Mouse (Mus musculus): ENCODE measurements around the gene Slc8b1. TPM values are rescaled to one million over a fixed set of nuclear protein-coding genes. Genes with fewer than 3 reads are reported as not detected.

Slc8b1 gene
- total RNA-seq, 2 experiments from 2014 or later, result 7.6 to 8.7 TPM

- DNase-seq, result no peak
These were observed 57.4 kb downstream of the Slc8b1 start for GRCm38 (mm10) chr5:120568336-120568768.

GRCm38 (mm10) chr5:120568964-120569363 is 58.0 kb downstream of the Slc8b1 start:
- no peak for DNase-seq

GRCm38 (mm10) chr5:120569791-120570190 is 58.8 kb downstream of the Slc8b1 start:
- no peak for DNase-seq

- no peak for DNase-seq
These were observed 59.4 kb downstream of the Slc8b1 start for GRCm38 (mm10) chr5:120570289-120570897.

- DNase-seq, result no peak
These were observed 60.2 kb downstream of the Slc8b1 start for GRCm38 (mm10) chr5:120571056-120571740.

- DNase-seq, result no peak
These were observed 63.6 kb downstream of the Slc8b1 start for GRCm38 (mm10) chr5:120574469-120575063.

GRCm38 (mm10) chr5:120576781-120577301 is 65.9 kb downstream of the Slc8b1 start:
- DNase-seq, result no peak

- DNase-seq, result no peak
These were observed 67.0 kb downstream of the Slc8b1 start for GRCm38 (mm10) chr5:120577935-120578441.

GRCm38 (mm10) chr5:120578504-120579081 is 67.6 kb downstream of the Slc8b1 start:
- no peak for DNase-seq

- DNase-seq, result no peak
These were observed 68.4 kb downstream of the Slc8b1 start for GRCm38 (mm10) chr5:120579211-120579897.

- DNase-seq, result no peak
These were observed 69.1 kb downstream of the Slc8b1 start for GRCm38 (mm10) chr5:120579898-120580626.

- no peak for DNase-seq
These were observed 71.0 kb downstream of the Slc8b1 start for GRCm38 (mm10) chr5:120582002-120582401.

- DNase-seq, result no peak
These were observed 72.5 kb downstream of the Slc8b1 start for GRCm38 (mm10) chr5:120583511-120583910.

Other genes with a start within 250 kb of the Slc8b1 start
- under 1 TPM in 1 of 2 experiments, not detected in 1; 0.13 TPM for gene Lhx5, start 79.5 kb upstream of the Slc8b1 start, total RNA-seq (2021)
- gene Sdsl, start 38.4 kb upstream of the Slc8b1 start, total RNA-seq (2021), result 1 to 10 TPM; 6.9 to 8.3 TPM
- not detected for gene Sds, start 34.6 kb upstream of the Slc8b1 start, total RNA-seq (2021)
- 10 to 100 TPM; 56.8 to 58.7 TPM for gene Plbd2, start 7.5 kb upstream of the Slc8b1 start, total RNA-seq (2021)
- gene Tpcn1, start 77.5 kb downstream of the Slc8b1 start, total RNA-seq (2021), result 10 to 100 TPM; 35.0 to 36.4 TPM
- gene Iqcd, start 77.8 kb downstream of the Slc8b1 start, total RNA-seq (2021), result 1 to 10 TPM in 1 of 2 experiments, under 1 TPM in 1; 0.35 to 1.2 TPM
- 10 to 100 TPM; 29.1 to 29.6 TPM for gene Rita1, start 101.4 kb downstream of the Slc8b1 start, total RNA-seq (2021)
- gene Ddx54, start 101.6 kb downstream of the Slc8b1 start, total RNA-seq (2021), result 10 to 100 TPM; 34.4 to 39.5 TPM
- gene Cfap73, start 123.1 kb downstream of the Slc8b1 start, total RNA-seq (2021), result under 1 TPM in 1 of 2 experiments, not detected in 1; 0.77 TPM
- gene Rasal1, start 137.6 kb downstream of the Slc8b1 start, total RNA-seq (2021), result 10 to 100 TPM; 91.6 to 92.0 TPM
- gene Dtx1, start 200.8 kb downstream of the Slc8b1 start, total RNA-seq (2021), result 10 to 100 TPM; 70.7 TPM
- gene Oas2, start 238.7 kb downstream of the Slc8b1 start, total RNA-seq (2021), result under 1 TPM in 1 of 2 experiments, not detected in 1; 0.30 TPM

Data from layer of hippocampus, postnatal 36 days (tissue).